Comparison of ENCODE assay signal across 28 mouse cellular contexts in the genomic region with DNA sequence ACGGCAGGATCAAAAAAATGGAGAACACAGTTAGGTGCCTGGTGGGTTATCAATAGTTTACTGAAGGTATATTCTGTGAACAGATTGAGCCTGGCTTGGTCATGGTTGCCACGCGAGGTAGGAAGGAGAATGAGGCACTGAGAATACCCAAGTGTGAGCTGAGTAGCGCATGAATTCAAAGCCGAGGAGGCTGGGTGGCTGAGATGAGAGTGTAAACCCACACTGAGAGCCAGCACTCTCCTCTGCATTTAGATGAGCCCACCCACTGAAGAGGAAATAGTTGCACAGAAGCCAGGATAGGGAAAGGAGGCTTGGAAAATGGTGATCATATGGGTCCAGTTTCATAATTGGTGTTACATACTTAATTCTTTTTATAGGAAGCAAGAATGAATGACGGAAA.
DNase-seq lines count a peak whose midpoint lies in the region; ATAC-seq and TF ChIP-seq lines count a peak whose summit lies in the region.
"Had no signal": no experiment of that assay in that cellular context is flagged by ENCODE, and none has a peak within 500 bp of the region (broad histone marks: within the 10 kb centered on the region; RNA-seq: fewer than 3 reads in every experiment).

No protein-coding gene starts in this region.

- H3K79me2 ChIP-seq in heart, adult 2 months (replicated peaks; ENCODE audit: control insufficient read depth, insufficient read depth, low read length): no peaks in the 10 kb centered on the region

- no peaks in the 10 kb centered on the region for H3K9me3 ChIP-seq in forebrain, postnatal 0 days (ENCODE audit: low read length)
- H3K9me3 ChIP-seq in forebrain, embryonic 16.5 days (ENCODE audit: control insufficient read depth, low read length): no peaks in the 10 kb centered on the region
- H3K9me3 ChIP-seq: forebrain, embryonic 10.5 days; G1E; heart, embryonic 15.5 days; hindbrain, embryonic 13.5 days had no signal

- intact Hi-C loops in heart, adult 2 months (cut with DNase I): no loop called here

- TF ChIP-seq EP300 in heart, adult 2 months (IDR thresholded peaks at IDR 0.05; ENCODE audit: insufficient read depth, low read depth, low read length): no peak

- H3K36me3 ChIP-seq in forebrain, postnatal 0 days (ENCODE audit: insufficient read depth): no peaks in the 10 kb centered on the region
- no peaks in the 10 kb centered on the region for H3K36me3 ChIP-seq in forebrain, embryonic 16.5 days (ENCODE audit: control insufficient read depth, insufficient read depth)
- no peaks in the 10 kb centered on the region for H3K36me3 ChIP-seq in heart, adult 2 months (ENCODE audit: control insufficient read depth, insufficient read depth, low read length)
- H3K36me3 ChIP-seq: embryonic facial prominence, embryonic 15.5 days; forebrain, embryonic 10.5 days; heart, embryonic 15.5 days; hindbrain, embryonic 13.5 days had no signal

- no peak overlapping the region for H3K9ac ChIP-seq in forebrain, postnatal 0 days
- H3K9ac ChIP-seq in forebrain, embryonic 16.5 days (replicated peaks; ENCODE audit: low read depth, low read length): no peak overlapping the region
- no peak overlapping the region for H3K9ac ChIP-seq in heart, adult 2 months (ENCODE audit: low read depth, low read length)
- H3K9ac ChIP-seq: embryonic facial prominence, embryonic 15.5 days; heart, embryonic 15.5 days; hindbrain, embryonic 13.5 days had no signal

- H3K27me3 ChIP-seq in forebrain, postnatal 0 days (ENCODE audit: insufficient read depth, low read length): no peaks in the 10 kb centered on the region
- no peaks in the 10 kb centered on the region for H3K27me3 ChIP-seq in forebrain, embryonic 16.5 days (replicated peaks; ENCODE audit: control insufficient read depth, insufficient read depth, low read length)
- H3K27me3 ChIP-seq in heart, adult 2 months (ENCODE audit: control insufficient read depth, insufficient read depth, low read length): no peaks in the 10 kb centered on the region
- H3K27me3 ChIP-seq: embryonic facial prominence, embryonic 15.5 days; heart, embryonic 15.5 days; hindbrain, embryonic 13.5 days had no signal

- H3K4me1 ChIP-seq in forebrain, postnatal 0 days (ENCODE audit: insufficient read depth): 0 out of 2 replicates have a peak, but pooled peaks cover 5% of the 10 kb centered on the region
- 0 out of 2 replicates have a peak, but pooled peaks cover 4% of the 10 kb centered on the region for H3K4me1 ChIP-seq in forebrain, embryonic 16.5 days (replicated peaks; ENCODE audit: control insufficient read depth, insufficient read depth, low read length)
- no peaks in the 10 kb centered on the region for H3K4me1 ChIP-seq in heart, adult 2 months (ENCODE audit: control insufficient read depth, insufficient read depth, low read length)
- H3K4me1 ChIP-seq: embryonic facial prominence, embryonic 15.5 days; heart, embryonic 15.5 days had no signal

- peak overlapping the region; percentile 59 for H3K27ac ChIP-seq in forebrain, postnatal 0 days (ENCODE audit: low read depth, low read length)
- no peak overlapping the region for H3K27ac ChIP-seq in forebrain, embryonic 16.5 days (ENCODE audit: low read length)
- H3K27ac ChIP-seq in heart, adult 2 months: no peak overlapping the region
- H3K27ac ChIP-seq: embryonic facial prominence, embryonic 15.5 days; forebrain, embryonic 10.5 days; gastrocnemius, adult 2 months; heart, embryonic 15.5 days; hindbrain, embryonic 13.5 days; hindbrain, postnatal 0 days had no signal

- H3K4me3 ChIP-seq in forebrain, postnatal 0 days (ENCODE audit: low read depth, low read length): no peak overlapping the region
- no peak overlapping the region for H3K4me3 ChIP-seq in forebrain, embryonic 16.5 days (replicated peaks; ENCODE audit: low read length)
- H3K4me3 ChIP-seq in heart, adult 2 months: no peak overlapping the region
- H3K4me3 ChIP-seq: embryonic facial prominence, embryonic 15.5 days; erythroblast, embryonic 14.5 days; forebrain, embryonic 10.5 days; gastrocnemius, adult 2 months; heart, embryonic 15.5 days; hindbrain, embryonic 13.5 days had no signal

- no peak for ATAC-seq in forebrain, postnatal 0 days
- no peak for ATAC-seq in forebrain, embryonic 16.5 days
- ATAC-seq: CD4-positive, CD25-positive, alpha-beta regulatory T cell, adult 4 months; forebrain, embryonic 14.5 days; hindbrain, postnatal 0 days had no signal

- no peak for DNase-seq in forebrain, postnatal 0 days
- peak; percentile 33 for DNase-seq in heart, adult 11 months
- no peak for DNase-seq in heart, adult 2 months
- peak; percentile 41 for DNase-seq in right cerebral cortex, adult 18-20 months
- no peak for DNase-seq in right cerebral cortex, postnatal 14 days
- no peak for DNase-seq in kidney, postnatal 36 days
- DNase-seq: adrenal gland, adult 8-10 months; adrenal gland, postnatal 36 days; B cell, adult 2 months; cerebellum, adult 11 months; cerebellum, adult 8-10 months; cerebellum, postnatal 14 days; embryo, embryonic 11 days; gastrocnemius, adult 2 months; gastrocnemius, postnatal 25 days; heart, adult 18-20 months; heart, postnatal 14 days had no signal

- WGBS in forebrain, postnatal 0 days: 71% methylated on average over 6 of the region's 6 CpGs
- 74% methylated on average over 6 of the region's 6 CpGs for WGBS in forebrain, embryonic 16.5 days
- WGBS in heart, adult 2 months: 96% methylated on average over 6 of the region's 6 CpGs

- no peak for TF ChIP-seq POLR2A in heart, adult 2 months (IDR thresholded peaks at IDR 0.05; ENCODE audit: insufficient read depth, low read depth, low read length)

- no peak overlapping the region for H3K4me2 ChIP-seq in forebrain, postnatal 0 days (ENCODE audit: low read depth)
- no peak overlapping the region for H3K4me2 ChIP-seq in forebrain, embryonic 16.5 days (ENCODE audit: low read length)
- H3K4me2 ChIP-seq: embryonic facial prominence, embryonic 15.5 days; heart, embryonic 11.5 days; heart, embryonic 15.5 days; hindbrain, embryonic 13.5 days had no signal

- no peak for TF ChIP-seq CTCF in forebrain, postnatal 0 days (IDR thresholded peaks at IDR 0.05; ENCODE audit: low read depth)
- TF ChIP-seq CTCF in heart, adult 2 months (IDR thresholded peaks at IDR 0.05): no peak

Comparison
In these comparisons a context has a peak if more than half of its experiments do, and no peak if none do; other contexts are left out.
1. DNase-seq: peak in heart, adult 11 months (single experiment) and right cerebral cortex, adult 18-20 months (single experiment); none in forebrain, postnatal 0 days (single experiment), heart, adult 2 months (0 of 2), right cerebral cortex, postnatal 14 days (single experiment) and kidney, postnatal 36 days (0 of 2).